Mouse (Mus musculus): ENCODE measurements at regions not wholly inside any gene's neighbourhood (a gene's known extent, or its start where the extent isn't known, plus 50 kb on each side); places are given as distances from the start of the nearest gene placed in this dataset.

DNA sequence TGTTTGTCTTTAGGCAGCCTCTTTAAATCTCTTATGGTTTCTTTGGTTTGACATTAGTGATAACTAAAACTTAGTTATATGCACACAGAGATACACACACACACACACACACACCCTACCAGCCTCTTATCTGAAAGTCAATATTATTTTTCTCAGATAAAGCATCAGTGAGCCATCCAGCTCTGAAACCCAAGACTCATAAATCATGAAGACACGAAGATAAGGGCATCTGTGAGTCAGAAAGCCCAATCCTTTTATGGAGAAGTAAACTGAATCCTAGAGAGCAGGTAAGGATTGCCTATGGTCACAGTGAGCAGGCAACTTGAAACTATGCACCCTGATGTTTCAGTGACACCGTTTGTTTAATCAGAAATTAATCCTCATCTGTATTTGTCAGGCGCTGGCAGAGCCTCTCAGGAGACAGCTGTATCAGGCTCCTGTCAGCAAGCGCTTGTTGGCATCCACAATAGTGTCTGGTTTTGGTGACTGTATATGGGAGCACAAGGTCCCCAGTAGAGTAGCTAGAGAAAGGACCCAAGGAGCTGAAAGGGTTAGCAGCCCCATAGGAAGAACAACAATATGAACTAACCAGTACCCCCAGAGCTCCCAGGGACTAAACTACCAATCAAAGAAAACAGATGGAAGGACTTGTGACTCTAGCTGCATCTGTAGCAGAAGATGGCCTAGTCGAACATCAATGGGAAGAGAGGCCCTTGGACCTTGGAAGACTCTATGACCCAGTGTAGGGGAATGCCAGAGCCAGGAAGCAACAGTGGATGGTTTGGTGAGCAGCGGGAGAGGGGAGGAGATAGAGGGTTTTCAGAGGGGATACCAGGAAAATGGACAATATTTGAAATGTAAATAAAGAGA, 207.3 kb upstream of the Ank start:
- intact Hi-C loops (cut with DNase I), result no loop called here
- no peak for DNase-seq

DNA sequence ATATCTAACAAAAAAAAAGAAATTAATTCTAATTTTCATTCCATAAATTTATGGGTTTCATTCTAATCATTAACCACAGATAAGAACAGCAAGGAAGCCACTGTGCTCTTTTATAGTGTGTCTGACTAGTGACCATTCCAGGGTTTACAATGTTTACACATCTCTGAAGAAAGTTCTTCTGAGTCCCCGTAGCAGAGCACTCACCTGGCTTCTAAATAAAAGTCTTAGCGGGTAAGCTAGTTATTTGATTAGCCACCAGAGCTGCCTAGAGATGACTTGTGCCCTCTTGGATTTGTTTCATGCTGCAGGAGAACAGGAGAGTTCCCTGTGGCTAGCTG, 206.7 kb upstream of the Ank start:
- no peak for DNase-seq
- intact Hi-C loops (cut with DNase I), result no loop called here

- DNase-seq, result no peak
- intact Hi-C loops (cut with DNase I), result no loop called here
These were observed 196.3 kb upstream of the Ank start for GRCm38 (mm10) chr15:27270203-27270602.

DNA sequence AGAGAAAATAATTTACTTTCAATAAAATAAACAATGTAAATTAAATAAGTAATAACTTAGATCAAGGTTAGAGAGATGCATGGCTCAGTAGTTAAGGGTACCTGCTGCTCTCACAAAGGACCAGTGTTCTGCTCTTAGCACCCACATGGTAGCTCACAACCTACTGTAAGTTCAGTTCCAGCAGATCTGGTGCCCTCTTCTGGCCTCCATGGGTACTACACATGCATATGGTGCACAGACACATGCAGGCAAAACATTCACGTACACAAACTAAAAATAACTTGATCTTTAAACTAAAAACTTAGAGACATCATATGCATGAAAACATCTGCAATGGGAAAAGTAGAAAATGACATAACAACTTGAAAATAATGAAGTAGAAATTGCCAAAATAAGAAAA, 184.2 kb upstream of the Ank start:
- intact Hi-C loops (cut with DNase I), result no loop called here

GRCm38 (mm10) chr15:27303856-27304255, 162.6 kb upstream of the Ank start:
- intact Hi-C loops (cut with DNase I), result no loop called here
- no peak for DNase-seq

More for the DNA sequence above, 184.2 kb upstream of the Ank start:
- DNase-seq, result no peak

DNA sequence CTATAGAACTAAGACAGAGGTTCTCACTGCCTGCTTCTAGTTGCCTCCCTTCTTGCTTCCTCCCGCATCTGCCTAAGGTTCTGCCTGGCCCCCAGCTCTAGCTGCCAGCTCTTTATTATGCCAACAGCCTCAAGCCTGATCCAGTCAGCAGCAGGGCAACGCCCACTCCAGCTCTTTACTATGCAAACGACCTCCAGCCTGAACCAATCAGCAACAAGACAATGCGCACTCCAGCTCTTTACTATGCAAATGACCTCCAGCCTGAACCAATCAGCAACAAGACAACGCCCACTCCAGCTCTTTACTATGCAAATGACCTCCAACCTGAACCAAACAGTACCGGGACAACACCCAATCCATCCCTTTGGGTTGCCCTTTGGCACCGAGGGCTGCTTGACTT, 162.2 kb upstream of the Ank start:
- no peak for DNase-seq
- intact Hi-C loops (cut with DNase I), result no loop called here

GRCm38 (mm10) chr15:27305035-27305434, 161.4 kb upstream of the Ank start:
- intact Hi-C loops (cut with DNase I), result no loop called here
- no peak for DNase-seq

DNA sequence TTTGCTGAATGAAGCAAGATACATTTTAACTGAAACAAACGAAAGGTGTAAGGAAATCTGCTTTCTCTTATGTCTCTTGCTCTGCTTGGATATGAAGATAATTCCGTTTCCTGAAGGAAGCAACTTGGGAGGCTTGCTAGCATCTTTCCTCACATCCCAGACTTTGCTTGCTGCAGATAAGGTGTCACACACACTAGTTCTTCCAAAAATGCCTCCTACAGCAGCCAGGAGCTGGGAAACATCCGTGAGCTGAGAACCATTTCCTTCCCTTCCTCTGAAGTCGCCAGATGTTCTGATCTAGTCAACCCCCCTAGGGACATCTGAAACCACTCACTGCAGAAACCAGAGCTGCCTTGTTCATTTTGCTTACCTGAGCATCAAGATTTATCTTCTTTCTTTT, 157.8 kb upstream of the Ank start:
- no peak for DNase-seq
- intact Hi-C loops (cut with DNase I), result no loop called here

- peak in 1 of 2 experiments; percentile 25 for DNase-seq
- intact Hi-C loops (cut with DNase I), result loop anchor here (2.0 kb wide), 2 partner anchors 297 to 327 kb away; no protein-coding TSS in a partner anchor
These were observed 150.3 kb upstream of the Ank start for GRCm38 (mm10) chr15:27315964-27316745.

GRCm38 (mm10) chr15:27316746-27317129, 149.7 kb upstream of the Ank start:
- DNase-seq, result no peak
- intact Hi-C loops (cut with DNase I), result loop anchor here (2.0 kb wide), 2 partner anchors 296 to 326 kb away; no protein-coding TSS in a partner anchor

DNA sequence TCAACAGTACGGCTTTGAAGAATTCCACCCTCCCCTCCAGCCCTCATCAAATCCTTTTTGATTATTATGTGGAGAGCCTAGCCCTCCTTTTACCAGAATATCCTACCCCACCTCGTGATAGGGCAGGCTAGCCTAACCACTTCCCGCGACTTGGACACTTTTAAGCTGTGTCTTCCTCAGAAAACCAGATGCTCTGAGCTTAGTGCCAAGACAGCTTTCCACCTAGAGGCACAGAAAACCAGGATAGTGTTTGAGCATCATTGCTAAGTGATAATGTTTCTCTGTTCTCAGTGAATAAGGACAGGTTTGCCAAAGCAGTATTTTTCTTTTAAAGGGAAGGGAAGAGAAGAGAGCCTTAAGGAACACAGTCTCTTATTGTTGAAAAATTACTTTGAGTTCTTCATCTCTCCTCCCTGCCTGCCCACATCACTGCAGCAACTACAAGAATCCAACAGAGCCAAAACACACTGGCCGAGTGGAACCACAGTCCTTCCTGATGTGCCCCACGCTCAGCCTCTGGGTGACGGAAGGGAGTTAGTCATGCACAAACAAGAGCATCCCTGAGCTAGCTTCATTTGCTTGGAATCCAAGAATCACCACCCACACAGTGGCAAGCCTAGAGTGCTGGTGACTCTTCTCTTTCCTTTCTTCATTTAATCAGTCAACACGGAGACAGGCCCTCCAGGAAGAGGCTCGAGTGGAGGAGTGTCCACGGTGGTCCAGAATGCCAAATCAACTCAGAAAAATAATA, 144.4 kb upstream of the Ank start:
- intact Hi-C loops (cut with DNase I), result no loop called here
- DNase-seq, result no peak

- peak; percentile 75 to 80 for DNase-seq
- intact Hi-C loops (cut with DNase I), result loop anchor here (1.0 to 2.0 kb wide), 3 partner anchors 141 to 317 kb away; partner anchors contain the start of gene Ank
These were observed 140.5 kb upstream of the Ank start for GRCm38 (mm10) chr15:27325847-27326548.

DNA sequence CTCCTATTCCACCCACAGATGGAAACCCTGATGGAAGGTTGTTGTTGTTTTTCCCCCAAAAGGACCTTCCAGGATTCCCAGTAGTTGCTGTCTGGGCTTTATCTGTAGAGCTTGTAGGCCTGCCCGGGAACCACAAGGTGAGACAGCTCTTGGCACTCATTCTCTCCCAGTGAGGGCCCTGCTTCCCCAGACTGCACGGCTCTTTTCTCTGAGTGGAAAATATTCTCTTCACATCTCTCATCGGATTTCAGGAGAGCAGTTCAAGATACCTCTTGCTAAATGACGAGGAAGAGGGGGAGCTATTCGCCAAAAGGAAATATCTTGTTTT, 140.0 kb upstream of the Ank start:
- DNase-seq, result peak; percentile 10 to 13
- intact Hi-C loops (cut with DNase I), result loop anchor here (1.0 to 2.0 kb wide), 2 partner anchors 140 to 257 kb away; partner anchors contain the start of gene Ank

- DNase-seq, result no peak
- intact Hi-C loops (cut with DNase I), result loop anchor here (2.0 kb wide), 1 partner anchor 139 kb away; the partner anchor contains the start of gene Ank
These were observed 138.7 kb upstream of the Ank start for GRCm38 (mm10) chr15:27327744-27328143.

DNA sequence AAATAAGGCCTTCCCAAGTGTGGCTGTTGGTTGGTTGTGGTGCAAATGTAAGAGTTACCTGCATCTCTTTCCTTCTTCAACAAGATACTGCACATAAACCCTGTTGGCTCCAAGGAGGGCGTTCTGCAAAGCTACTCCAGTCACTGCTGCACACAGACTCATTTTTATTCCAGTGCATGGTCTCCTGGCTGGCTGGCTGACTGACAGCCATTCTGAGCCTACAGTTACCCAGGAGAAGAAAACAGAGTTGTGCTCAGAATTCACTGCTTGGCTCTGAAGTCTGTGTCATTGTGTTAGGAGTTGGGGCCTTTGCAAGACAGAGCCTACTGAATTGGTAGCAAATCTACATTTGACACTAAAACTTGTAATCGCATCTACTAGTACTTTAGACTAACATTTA, 138.0 kb upstream of the Ank start:
- no peak for DNase-seq
- intact Hi-C loops (cut with DNase I), result no loop called here

DNA sequence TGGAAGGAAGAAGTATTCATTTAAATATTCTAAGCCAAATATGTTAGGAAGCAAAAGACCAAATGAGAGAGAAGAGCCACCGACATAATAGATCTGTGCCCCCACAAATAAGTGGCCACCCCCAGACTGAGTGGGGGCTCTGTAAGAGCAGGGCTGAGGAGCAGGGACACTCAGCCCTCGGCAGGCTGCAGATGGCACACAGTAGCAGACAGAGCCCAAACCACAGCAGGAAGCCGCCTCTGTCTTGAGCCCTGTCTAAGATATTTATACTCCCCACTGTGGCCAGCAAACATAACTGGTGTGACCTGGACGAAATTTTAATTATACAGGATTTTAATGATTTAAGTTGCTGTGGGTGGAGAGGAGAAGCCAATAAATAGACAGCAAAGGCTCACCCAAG, 126.4 kb upstream of the Ank start:
- DNase-seq, result no peak
- intact Hi-C loops (cut with DNase I), result no loop called here

GRCm38 (mm10) chr15:27341518-27341976, 124.9 kb upstream of the Ank start:
- DNase-seq, result no peak
- intact Hi-C loops (cut with DNase I), result no loop called here

DNA sequence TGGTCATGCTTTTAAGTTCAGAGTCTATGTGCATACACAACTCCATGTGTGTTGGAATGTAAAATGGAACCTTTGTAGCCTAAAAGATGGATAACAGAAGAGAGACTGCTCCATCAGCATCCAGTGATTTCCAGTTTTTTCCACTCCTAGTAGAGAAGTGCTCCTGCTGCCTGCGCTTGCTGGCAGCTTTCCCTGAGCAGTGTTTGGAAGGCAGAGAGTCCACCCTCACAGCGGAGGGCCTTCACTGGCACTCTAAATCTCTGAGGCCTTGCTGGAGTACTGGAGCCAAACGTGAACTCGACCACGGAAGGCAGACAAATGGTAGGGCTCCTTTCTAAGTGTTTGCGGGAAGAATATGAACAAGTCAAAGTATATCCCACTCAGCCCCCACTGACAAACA, 108.0 kb upstream of the Ank start:
- no peak for DNase-seq
- intact Hi-C loops (cut with DNase I), result no loop called here

DNA sequence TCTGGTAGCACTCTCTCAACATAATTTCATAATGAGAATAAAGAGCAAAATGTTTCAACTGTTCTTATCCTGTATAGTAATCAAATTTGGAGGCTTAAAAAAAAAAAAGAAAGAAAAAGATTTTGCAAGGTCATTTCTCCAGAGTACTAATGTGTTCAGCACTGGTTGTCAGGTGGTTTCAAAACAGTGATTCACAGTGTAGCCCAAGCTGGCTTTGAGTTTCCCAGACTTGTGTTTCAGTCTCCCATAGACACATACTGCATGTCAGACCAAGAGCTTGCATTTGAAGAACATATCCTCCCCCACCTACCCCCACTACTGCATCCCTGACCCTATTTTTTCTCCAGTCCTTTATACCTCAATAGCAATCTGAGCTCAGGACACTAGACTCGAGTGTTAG, 107.2 kb upstream of the Ank start:
- DNase-seq, result no peak

DNA sequence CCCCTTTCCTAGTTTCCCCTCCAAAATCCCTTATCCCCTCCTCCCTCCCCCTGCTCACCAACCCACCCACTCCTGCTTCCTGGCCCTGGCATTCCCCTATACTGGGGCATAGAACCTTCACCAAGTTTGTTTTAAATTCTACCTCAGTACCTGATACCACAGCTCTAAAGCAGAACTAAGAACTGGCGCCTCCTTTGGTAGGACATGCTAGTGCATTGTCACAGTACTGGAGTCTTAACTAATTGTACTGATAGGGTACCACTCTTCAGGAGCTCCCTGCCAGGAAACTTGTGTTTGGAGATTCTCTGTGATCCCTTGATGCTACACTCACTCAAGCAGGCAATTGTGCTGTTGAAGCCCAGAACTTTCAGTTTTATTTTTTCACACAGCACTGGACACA, 92.0 kb upstream of the Ank start:
- intact Hi-C loops (cut with DNase I), result no loop called here
- DNase-seq, result no peak

More for the DNA sequence above, 107.2 kb upstream of the Ank start:
- intact Hi-C loops (cut with DNase I), result no loop called here
